Mouse (Mus musculus) bone marrow macrophage, adult 2 months (primary cell): ENCODE measurements at regions not wholly inside any gene's neighbourhood (a gene's known extent, or its start where the extent isn't known, plus 50 kb on each side); places are given as distances from the start of the nearest gene placed in this dataset.
"Not testable (repeated sequence)": the region's sequence is repeated elsewhere in the genome, so short reads cannot be mapped to it uniquely, and the experiment has no call there.

ENCODE experiments used
- H3K27ac ChIP-seq: 2 replicates; pipeline ENCODE4 v1.5.1; 2012; ENCODE audit warnings: low read depth, low read length; ENCODE audit not compliant: insufficient read depth
- H3K4me1 ChIP-seq: 2 replicates; pipeline ENCODE4 v1.6.1; 2012; ENCODE audit warnings: low read length; ENCODE audit not compliant: control insufficient read depth, insufficient read depth
- H3K4me3 ChIP-seq: 2 replicates; pipeline ENCODE4 v1.5.1; 2012; ENCODE audit warnings: mild to moderate bottlenecking, low read length, moderate library complexity; ENCODE audit not compliant: insufficient read depth
- CTCF ChIP-seq: IDR thresholded peaks from 2 replicates; pipeline ENCODE4 v1.5.1; 2012; ENCODE audit warnings: low read depth, mild to moderate bottlenecking, low read length, moderate library complexity
- POLR2A ChIP-seq: IDR thresholded peaks from 2 replicates; pipeline ENCODE4 v1.6.1; 2012; ENCODE audit warnings: mild to moderate bottlenecking, low read depth, low read length, borderline replicate concordance

GRCm38 (mm10) chr15:38431668-38432067 is 1006.3 kb downstream of the 4930447A16Rik start:
- Histone ChIP-seq H3K27ac (no peak overlapping the region), H3K4me3 (no peak overlapping the region), H3K4me1 (peaks cover 8% of the 10 kb centered on the region)
- TF ChIP-seq POLR2A = no peak
- TF ChIP-seq CTCF = no peak

- TF ChIP-seq POLR2A = no peak
- no peak for TF ChIP-seq CTCF
- H3K4me1 ChIP-seq = no peaks in the 10 kb centered on the region
- H3K4me3 ChIP-seq = no peak overlapping the region
- no peak overlapping the region for H3K27ac ChIP-seq
These were observed 1008.0 kb downstream of the 4930447A16Rik start for GRCm38 (mm10) chr15:38433386-38433785.

GRCm38 (mm10) chr15:38434239-38434638 is 1008.9 kb downstream of the 4930447A16Rik start:
- not testable (repeated sequence) for H3K4me1 ChIP-seq, H3K4me3 ChIP-seq

More at GRCm38 (mm10) chr15:38434239-38434638, 1008.9 kb downstream of the 4930447A16Rik start:
- not testable (repeated sequence) for H3K27ac ChIP-seq
